Mouse (Mus musculus) right cerebral cortex, postnatal 4 days (tissue): Measurements from ENCODE around the gene Mtpn.
A peak's percentile ranks its signal among the peaks of the same experiment; 100 is the strongest.

ENCODE experiments used
- DNase-seq: peaks from one replicate; pipeline ENCODE4 v3.0.0-alpha.2; 2022

Gene Mtpn

DNA sequence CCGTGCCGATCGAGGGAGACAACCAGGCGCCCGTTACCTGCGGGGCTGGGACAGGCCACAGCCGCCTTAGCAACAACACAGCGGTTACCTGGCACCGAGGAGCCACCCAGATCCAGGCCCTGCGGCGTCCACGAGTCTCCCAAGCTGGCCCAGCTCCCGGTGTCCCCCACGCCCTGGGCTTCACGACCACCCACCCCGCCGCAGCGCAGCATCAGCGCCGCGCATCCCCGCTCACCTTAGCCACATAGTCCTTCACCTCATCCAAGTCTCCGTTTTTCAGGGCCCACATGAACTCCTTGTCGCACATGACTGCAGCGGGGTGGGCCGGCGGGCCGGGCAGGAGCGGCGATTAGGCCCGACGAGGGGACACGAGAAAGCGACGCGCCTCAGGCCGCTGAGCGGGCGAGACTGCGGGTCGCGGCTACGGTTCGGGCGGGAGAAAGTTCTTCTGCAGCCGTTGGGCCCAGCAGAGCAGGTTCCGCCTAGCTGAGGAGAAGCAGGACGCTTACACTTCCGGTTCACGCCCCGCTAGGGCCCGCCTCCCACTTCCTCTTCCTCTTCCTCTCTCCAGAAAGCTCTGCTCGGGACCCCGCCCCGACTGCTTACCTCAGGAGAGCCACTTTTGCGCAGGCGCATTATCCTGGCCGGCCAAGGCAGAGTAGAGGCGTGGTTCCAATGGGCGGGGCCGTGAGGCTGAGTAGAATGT lies at the start of gene Mtpn:
Gene Mtpn (minus strand): TSS at position 585 of the 706 bp plus-strand sequence.
- peak; percentile 97 for DNase-seq

DNA sequence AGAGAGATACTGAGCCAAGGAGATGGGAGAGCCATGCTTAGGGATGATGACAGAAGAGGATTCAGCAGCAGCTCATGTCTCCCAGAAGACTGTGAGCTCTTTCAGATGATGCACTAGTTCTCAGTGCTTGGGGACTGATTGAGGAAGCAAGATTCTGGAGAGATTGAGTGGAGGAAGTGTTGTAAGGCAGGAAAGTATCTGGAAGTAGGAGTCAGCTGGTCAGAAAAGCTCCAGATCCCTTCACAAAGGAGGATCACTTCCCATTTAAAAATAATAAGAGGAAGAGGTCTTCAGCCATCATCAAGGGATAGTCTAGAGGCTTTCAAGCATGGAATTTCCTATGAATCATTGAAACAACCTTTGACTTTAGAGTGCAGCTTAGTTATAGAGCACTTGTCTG lies 29.0 kb upstream of the Mtpn start:
- no peak for DNase-seq

DNA sequence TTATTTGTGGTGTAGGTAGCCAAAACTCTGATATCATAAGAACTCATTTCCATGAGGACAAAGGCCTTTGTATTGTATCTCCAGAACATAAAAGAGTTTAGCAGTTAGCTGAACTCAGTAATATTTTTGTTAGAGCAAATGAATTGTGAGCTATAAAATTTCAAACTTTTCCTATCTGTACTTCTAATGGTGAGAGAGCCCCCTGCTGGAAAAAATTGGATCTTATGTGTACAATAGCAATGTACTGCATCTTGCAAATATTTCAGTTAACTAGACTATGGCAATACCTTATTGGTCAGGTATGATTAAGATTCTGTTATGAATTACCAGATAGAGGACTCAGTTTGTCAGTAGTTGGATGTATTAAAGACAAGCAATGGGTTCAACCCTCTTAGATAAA lies 28.1 kb upstream of the Mtpn start:
- DNase-seq, result peak; percentile 13

DNA sequence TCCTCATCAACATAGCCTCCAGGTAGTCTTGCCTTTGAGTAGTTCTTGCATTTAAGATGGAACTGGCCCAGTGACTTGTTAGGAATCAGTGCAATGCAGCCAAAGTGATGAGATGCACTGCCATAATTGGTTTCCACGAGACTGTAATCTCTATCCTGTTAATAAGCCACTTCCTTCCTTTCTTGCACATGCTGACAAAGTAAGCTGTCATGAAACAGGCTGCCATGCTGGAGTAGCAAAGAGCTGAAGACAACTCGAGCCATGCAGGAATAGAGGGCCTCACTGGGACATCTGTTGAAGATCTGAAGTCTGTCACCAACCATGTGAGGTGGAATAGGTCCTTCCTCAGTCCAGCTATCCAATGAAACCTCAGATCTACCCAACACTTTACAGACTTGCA lies 20.3 kb upstream of the Mtpn start:
- no peak for DNase-seq

DNA sequence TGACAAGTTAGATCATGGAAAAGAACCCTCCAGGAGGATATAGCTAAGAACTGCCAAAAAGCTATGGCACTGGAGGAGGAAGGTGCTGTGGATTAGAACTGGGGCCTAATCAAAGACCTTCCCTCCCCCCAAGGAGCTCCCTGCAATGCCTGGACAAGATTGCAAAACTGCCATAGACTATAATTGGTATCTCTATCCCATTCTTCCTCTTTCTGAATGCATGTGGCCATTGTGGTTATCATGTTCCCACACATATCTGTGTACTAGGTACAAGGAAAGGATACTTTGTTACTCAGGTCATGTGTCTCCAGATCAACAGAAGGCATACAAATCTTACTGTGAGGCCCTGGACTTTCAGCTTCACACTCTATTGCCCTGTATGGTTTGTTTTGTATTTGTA lies 4.7 kb upstream of the Mtpn start:
- DNase-seq, result no peak

DNA sequence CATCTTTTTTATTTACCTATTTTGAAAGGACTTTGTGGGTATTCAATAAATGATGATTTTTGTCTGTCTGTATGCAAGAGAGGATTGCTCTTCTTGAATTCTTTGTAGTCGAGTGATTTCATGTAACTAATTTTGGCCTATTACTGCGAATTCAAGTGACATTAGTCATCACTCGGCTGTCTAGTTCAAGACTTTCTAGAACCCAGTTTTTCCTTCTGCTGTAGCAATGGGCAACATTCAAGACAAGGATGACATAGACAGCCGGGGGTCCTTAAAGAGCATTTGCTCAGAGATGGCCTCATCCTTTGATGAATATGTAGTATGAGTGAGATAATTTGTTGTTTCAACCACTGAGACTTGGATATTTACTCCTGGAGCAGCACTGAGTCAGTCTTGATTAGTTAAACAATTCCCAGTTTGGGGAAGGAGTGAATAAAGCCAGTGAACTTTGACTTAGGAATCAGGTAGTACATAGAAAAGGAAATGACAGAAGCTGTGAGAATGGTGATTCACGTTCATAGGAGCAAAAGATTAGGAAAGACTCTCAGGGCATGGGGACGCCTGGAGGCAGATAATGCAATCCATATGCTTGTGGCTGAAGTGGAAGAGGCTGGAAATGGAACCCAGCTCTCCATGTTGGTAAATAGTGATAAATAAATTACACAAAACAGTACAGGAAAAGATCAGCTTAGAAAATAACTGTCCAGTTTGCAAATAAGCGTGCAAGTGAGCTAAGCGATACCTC lies 3.1 kb upstream of the Mtpn start:
- DNase-seq, result no peak

DNA sequence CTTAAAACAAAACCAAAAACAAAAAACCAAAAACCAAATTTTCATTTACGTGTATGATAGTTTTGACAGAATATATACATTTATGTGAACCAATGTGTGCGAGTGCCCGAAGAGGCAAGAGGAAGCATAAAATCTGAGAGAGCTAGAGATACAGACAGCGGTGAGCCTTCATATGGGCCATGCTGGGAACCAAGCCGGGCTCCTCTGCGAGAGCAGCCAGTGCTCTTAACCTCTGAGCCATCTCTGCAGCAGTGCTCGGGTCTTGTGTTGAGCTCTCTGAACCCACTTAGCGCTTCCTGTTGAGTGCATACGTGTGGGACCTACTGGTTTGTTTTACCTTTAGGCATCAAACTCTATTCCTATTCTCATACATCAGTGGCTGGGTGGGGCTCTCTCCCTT lies 689 bp upstream of the Mtpn start:
- DNase-seq, result no peak

DNA sequence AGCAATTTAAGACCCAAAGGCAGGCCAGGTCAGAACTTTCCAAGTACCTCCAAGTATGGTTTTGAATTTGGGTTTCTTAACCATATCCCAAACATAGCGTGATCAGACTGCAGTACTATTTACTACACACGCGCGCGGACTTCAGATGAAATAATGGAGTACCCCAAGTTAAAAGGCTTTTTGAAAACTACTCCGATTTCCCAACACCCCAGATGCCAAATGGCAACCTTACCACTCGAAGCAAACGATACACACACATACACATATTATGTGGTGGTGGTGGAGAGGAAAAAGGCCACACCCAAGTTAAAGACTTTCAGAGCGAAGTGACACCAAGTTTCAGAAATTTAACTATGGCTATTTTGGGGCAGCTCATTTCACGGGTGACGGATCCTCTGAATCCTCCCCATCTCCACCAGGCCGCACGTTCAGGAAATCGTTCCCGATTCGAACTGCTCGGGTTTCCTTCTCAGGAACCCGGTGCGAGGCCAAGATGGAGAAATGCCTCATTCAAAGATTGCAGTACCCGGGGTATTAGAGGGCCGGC lies 858 bp downstream of the Mtpn start:
- DNase-seq, result no peak

DNA sequence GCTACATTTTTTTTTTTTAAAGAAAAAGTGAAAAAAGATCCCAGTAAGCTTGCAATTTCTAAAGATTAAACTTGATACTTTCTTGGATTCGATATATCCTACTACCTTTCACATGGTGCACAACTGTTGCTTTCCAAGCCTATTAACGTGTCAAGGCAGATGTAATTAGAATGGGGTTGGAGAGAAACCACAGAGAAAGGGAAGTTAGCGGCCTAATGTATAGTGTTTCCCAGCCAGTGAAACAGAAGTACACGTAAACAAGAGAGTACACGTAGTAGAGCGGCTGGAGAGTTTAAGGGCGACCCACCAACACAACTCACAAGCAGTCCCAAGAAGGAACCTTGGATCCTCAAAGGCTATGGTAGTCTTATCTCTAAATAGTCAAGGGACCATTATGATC lies 3.7 kb downstream of the Mtpn start:
- no peak for DNase-seq

DNA sequence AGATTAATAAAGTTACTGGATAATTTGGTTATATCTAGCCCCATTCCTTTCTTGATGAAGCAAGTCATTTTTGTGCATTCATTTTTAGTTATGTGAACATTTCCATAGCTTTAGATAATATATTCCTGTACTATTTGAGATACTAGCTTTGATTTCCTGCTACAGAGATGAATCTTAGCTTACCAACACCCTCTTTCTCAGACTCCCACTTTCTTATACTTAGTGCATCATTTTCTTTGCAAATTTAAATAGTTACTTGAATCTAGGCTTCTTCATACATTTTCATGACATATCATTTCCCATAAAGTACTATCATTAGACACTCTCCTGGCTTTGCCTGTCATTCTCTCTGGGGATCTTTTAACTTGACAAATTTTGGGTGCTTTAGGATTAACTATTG lies 26.3 kb downstream of the Mtpn start:
- DNase-seq, result no peak

DNA sequence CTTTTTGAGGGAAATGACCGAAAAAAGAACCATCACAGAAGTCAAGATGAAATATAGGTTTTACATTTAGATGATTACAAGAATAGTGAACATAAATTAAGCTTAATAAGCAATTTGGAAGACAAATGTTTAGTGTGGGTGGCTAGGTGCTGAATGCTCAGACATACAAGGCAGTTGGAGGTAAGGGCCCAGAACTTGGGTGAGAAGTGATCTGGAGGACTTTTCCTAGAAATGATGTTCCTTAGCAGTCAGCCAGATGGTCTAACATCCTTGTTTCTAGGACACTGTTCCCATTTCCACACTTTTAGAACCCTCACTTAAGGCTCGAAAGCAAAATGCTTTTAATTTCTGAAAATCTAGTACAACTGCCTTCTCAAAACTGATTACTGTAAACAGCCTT lies 34.9 kb downstream of the Mtpn start:
- no peak for DNase-seq

DNA sequence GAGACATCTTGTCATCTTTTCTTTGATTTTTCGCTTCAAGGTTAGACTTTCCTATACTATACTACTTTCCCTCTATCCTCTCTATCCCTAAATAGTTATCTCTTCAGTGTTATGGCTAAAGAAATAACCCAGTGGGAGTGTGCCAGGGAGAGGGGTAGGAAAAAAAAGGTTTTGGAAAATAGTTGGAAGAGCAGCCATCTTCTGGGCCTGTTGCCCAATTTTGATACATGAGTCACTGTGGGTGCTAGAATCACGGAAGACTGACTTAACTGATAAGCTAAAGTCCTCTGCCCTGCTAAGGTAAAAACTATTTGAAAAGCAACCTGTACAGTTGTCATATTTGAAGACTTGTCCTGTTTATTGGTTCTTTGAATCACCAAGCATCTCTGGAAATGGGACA lies 36.8 kb downstream of the Mtpn start:
- no peak for DNase-seq

DNA sequence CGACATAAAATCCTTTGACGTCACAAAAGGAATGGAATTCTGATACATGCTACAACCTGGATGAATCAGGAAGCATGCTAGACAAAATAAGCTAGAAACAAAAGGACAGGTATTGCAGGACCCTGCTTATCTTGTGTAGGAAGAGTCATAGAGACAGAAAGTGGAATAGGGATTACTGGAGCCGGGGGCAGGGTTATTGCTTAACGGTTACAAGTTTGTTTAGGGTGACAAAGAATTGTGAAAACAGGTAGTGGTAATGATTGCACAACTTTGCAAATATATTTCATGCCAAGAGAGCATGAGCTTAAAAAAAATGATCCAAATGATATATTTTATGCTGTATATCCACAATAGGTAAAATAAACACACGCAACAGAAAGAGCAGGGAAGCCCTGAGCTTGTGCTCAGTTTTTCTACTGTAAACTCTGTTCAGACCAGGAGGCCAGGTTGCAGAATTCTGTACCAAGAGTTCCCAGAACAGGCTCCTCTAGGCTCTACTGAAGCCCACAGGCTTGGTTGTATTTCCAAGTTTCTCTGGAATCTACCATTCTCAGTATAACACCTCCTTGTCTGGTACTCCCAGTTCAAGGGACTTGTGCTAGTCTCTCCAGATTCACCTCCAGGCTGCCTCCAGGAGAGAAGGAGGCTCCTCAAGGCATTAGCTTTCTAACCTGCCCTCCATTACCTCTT lies 39.6 kb downstream of the Mtpn start:
- no peak for DNase-seq

DNA sequence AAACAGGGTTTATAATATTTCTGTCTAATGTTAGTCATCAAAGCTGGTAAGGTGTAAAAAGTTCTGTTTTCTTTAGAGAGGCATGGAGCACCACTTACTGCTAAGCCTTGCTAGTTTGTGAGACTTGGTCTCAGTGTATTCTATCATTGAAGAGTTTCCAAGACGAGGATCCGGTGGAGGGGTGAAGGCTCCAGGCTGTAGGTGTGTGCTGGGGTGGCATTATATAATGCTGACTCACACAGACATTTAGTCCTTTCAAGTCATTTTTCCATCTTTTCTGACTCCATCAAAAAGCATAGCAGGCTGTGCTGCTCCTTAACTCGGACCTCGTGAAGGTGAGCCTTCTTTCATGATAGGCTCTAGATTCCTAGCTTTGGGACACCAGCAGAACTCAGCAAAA lies 42.3 kb downstream of the Mtpn start:
- DNase-seq, result no peak

DNA sequence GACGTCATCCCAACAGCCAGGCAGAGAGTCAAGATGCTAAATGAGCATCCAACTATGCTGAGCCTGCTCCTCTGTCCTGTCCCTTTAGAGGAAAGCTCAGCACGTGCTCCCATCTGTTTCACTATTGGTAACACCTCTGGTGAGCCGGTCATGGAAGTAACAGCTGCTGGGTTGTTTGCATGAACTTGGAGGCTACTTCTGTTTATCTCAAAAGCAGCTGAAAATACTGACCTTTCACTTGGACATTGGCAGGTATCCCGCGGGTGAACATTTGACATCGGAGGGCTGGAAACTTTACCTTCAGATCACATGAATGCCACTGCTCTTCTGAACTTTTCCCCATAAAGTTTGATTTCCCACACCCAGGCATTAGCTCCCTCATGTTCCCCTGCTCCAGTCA lies 45.8 kb downstream of the Mtpn start:
- no peak for DNase-seq

DNA sequence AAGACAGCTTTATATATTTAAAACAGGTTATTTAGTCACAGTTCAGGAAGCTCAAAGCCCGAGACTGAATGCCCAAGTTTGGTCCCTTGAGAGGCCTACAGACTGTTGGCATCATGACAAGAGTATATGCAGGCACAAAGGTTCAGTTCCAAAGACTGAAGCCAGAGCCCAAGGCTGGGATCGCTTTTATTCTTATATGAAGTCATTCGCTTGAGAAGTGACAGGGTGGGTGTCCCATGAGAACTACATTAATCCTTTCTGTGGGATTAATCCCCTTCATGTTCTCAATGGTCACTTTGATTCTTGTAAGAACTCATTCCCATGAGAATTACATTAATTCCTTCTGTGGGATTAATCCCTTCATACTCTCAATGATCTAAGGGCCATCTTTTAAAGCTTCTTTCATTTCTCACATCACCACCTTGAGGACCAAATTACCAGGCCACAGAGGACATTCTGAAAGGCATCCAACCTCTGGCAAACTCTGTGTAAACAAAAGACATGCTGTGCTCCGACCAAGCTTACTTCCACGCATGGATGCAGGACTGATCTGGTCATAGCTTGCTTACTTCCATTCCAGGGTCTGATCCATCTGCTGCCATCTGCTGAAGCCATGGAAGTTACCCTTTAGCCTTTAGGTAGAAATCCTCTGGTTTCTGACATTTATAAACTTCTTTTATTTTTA lies 59.9 kb downstream of the Mtpn start:
- no peak for DNase-seq

DNA sequence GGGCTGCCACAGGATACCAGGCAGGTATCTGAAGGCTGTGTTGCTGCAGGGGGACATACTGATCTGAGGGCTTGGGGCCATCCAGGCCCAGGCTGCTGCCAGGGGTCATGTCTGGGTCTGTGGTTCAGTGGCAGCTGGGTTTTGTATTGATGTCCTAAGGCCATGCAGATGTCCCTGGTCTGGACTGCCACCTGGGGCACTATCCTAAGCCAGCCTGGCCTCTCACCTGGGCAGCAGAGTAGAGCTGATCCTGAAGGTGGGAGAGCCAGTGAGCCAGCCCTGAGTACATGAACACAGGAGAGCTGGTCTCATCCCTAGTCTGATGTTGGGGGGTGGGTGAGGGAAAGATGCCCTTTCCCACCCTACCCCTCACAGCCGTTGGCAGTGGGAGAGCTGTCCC lies 62.9 kb downstream of the Mtpn start:
- DNase-seq, result no peak

DNA sequence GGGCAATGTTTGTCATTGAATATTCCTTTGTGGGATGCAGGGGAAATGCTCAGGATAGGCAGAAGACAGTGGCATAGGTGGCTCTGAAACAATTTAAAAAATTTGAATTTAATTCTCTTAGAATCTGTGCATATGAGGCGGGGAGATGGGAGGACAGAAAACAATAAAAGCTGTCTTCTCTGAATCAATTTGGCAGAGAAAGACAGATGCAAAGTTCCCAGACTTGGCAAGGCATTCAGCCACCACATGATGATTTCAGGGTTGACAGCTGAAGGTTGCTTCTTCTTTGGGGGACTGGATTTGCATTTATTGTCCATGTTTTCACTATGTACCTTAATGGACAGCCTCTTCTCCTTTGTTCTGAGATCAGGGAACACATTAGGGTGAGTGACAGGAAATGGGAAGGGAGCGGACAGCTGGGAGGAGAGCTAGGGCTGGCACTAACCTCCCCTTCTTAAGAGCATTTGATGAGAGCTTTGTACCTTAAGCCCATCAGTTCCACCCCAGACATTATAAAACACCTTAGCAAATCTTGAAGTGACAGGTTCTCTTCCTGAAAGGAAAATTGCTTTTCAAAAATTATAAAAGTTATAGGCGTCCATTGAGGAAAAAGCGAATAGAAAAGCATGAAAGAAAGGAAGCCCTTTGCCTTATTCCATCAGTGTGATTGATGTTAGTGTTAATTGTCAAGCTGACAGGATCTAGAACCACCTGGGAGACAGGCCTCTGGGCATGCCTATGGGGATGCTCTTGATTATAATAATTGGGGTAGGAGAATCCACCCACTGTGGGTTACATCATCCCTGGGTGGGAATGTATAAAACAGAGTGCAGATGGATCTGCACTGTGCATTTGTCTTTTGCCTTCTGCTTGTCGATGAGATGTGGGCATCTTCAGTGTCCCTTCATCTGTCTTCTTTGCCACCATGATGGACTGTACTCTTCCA lies 76.0 kb downstream of the Mtpn start:
- no peak for DNase-seq

DNA sequence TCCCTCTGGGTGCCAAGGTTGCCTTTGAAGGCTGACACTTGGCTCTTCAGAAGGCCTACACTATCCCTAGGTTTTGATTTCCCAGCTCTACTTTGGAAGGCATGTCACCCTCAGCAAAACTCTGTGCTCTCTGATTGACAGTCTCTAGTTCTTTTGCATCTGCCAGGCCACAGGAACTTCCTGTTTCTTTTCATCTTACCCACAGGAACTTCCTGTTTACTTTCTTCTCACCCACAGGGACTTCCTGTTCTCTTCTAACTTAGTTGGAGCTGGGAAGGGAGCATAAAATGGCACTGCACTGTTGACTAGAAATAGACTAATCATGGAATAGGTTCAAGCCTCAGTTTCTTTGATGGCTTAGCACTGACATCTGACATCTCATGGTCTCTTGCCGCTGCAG lies 77.2 kb downstream of the Mtpn start:
- no peak for DNase-seq
